Mouse (Mus musculus) heart, embryonic 10.5 days (tissue): ENCODE results near the gene Rnf166. TPM values are rescaled to one million over a fixed set of nuclear protein-coding genes. Genes with fewer than 3 reads are reported as not detected.

ENCODE experiments used
- DNase-seq: peaks from one replicate; pipeline ENCODE4 v3.0.0-alpha.2; 2017; ENCODE audit warnings: low spot score
- H3K27ac ChIP-seq: fragments of 300-500 bp; sonication (generic); 2 replicates; pipeline ENCODE4 v1.5.1; 2016; ENCODE audit warnings: mild to moderate bottlenecking
- H3K27me3 ChIP-seq: fragments of 300-500 bp; sonication (generic); 2 replicates; pipeline ENCODE4 v1.6.1; 2016; ENCODE audit warnings: mild to moderate bottlenecking; ENCODE audit not compliant: poor library complexity, insufficient read depth, severe bottlenecking
- H3K36me3 ChIP-seq: fragments of 300-500 bp; sonication (generic); 2 replicates; pipeline ENCODE4 v1.6.1; 2016; ENCODE audit warnings: mild to moderate bottlenecking, moderate library complexity
- H3K4me1 ChIP-seq: fragments of 300-500 bp; sonication (generic); 2 replicates; pipeline ENCODE4 v1.6.1; 2016; ENCODE audit warnings: mild to moderate bottlenecking
- H3K4me3 ChIP-seq: fragments of 300-500 bp; sonication (generic); 2 replicates; pipeline ENCODE4 v1.5.1; 2016; ENCODE audit warnings: mild to moderate bottlenecking, moderate library complexity
- H3K9me3 ChIP-seq: fragments of 300-500 bp; sonication (generic); 2 replicates; pipeline ENCODE4 v1.6.1; 2016; ENCODE audit warnings: mild to moderate bottlenecking, moderate library complexity
- WGBS: fragments of 180-500 bp; shearing (Covaris S2); methylation state at CpG from one replicate; pipeline ENCODE4 v1.1.7; 2016; 5-methylcytosine and 5-hydroxymethylcytosine counted together
- polyA plus RNA-seq: library from polyadenylated mRNA; unstranded; fragments of >200 nt; fragmentation: Nextera tagmentation; extraction: Ambion mirVana; gene quantifications from 2 replicates; pipeline ENCODE4 v1.2.1, GENCODE M21; 2016

The Rnf166 gene
- polyA plus RNA-seq, 1 experiment from 2014 or later: 37.1 TPM

DNA sequence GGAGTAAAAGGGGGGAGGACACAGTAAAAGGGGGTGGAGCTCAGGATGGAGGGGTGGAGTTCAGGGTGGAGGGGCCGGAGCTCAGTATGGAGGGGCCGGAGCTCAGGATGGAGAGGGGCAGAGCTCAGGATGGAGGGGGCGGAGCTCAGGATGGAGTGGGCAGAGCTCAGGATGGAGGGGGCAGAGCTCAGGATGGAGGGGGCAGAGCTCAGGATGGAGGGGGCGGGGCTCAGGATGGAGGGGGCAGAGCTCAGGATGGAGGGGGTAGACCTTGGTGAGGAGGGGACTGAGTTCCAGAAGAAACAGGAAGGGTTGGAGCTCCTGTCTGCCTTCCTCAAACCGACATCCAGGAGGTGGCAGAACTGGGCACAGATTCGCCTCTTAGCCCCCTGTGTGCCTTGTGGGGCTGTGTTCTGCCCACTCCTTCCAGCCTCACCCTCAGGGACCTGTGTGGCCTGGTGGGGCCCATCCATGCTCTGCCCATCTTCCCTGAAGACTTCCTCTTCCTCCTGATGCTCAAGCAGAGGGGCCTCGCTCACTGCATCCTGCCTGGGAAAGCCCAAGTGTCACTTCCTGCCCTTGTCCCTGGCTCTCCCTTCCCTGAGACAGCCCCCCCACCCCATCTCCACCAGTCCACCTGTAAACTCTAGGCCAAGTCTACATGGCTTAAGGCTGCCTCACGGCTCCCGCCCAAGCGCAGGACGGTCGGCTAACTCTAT is 21.3 kb upstream of the Rnf166 start:
- WGBS: 81% methylated on average over 12 of the region's 12 CpGs
- Histone ChIP-seq H3K9me3 (no peaks in the 10 kb centered on the region), H3K4me1 (peaks cover 13% of the 10 kb centered on the region; the same call in 1 of the 2 replicates), H3K27me3 (no peaks in the 10 kb centered on the region), H3K4me3 (no peak overlapping the region), H3K27ac (peak overlapping the region; percentile 50; the same call in 1 of the 2 replicates), H3K36me3 (peaks cover 98% of the 10 kb centered on the region)
- DNase-seq: no peak

- Histone ChIP-seq H3K36me3 (peaks cover 97% of the 10 kb centered on the region), H3K27me3 (no peaks in the 10 kb centered on the region), H3K4me3 (no peak overlapping the region), H3K4me1 (no peaks in the 10 kb centered on the region), H3K9me3 (no peaks in the 10 kb centered on the region), H3K27ac (no peak overlapping the region)
- 94% methylated on average over 9 of the region's 9 CpGs for WGBS
- no peak for DNase-seq
Observed at GRCm38 (mm10) chr8:122488387-122488786, 12.5 kb upstream of the Rnf166 start.

DNA sequence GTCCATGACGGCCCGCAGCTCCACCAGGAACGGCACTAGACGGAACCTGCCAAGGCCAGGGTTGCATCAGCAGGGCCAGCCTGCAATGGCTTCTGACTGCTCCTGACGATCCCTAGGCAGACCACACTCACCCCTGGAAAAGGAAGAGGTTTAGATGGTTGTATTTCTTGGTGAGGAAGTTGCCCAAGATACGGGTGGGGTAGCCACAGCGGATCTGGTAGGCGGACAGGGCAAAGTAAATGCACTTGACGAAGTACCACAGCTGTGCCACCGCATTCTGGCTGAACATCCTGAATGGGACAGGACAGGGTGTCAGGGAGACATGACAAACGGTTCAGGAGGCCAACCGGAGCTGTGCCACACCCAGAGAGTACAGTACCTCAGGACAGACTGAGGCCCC is 9.0 kb upstream of the Rnf166 start:
- DNase-seq: no peak
- peaks cover 100% of the 10 kb centered on the region for H3K36me3 ChIP-seq
- no peak overlapping the region for H3K27ac ChIP-seq
- 94% methylated on average over 12 of the region's 12 CpGs for WGBS
- H3K4me1 ChIP-seq: no peaks in the 10 kb centered on the region
- no peaks in the 10 kb centered on the region for H3K27me3 ChIP-seq
- no peak overlapping the region for H3K4me3 ChIP-seq
- no peaks in the 10 kb centered on the region for H3K9me3 ChIP-seq

DNA sequence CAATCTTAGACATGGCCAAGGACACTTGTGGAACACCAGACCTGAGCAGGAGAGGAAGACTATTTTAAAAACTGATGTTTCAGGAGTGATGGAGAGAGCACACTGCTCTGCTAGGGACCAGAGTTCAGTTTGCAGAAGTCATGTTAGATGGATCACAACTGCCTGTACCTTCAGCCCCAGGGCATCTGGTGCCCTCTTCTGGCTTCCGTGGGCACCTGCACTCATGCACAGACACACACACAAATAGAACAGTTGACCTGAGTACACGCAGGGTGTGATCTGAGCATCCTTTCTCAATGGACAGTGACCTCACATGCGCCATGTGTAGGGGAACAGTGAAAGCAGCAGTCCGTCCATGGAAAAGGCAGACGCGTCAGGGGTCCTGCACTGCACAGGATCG is 8.0 kb upstream of the Rnf166 start:
- H3K4me3 ChIP-seq: no peak overlapping the region
- no peaks in the 10 kb centered on the region for H3K4me1 ChIP-seq
- 93% methylated on average over 7 of the region's 7 CpGs for WGBS
- H3K27ac ChIP-seq: no peak overlapping the region
- no peak for DNase-seq
- no peaks in the 10 kb centered on the region for H3K9me3 ChIP-seq
- H3K27me3 ChIP-seq: no peaks in the 10 kb centered on the region
- peaks cover 100% of the 10 kb centered on the region for H3K36me3 ChIP-seq

GRCm38 (mm10) chr8:122482448-122482847 is 6.6 kb upstream of the Rnf166 start:
- WGBS: 91% methylated on average over 8 of the region's 8 CpGs
- Histone ChIP-seq H3K4me3 (no peak overlapping the region), H3K27ac (no peak overlapping the region), H3K27me3 (no peaks in the 10 kb centered on the region), H3K36me3 (peaks cover 100% of the 10 kb centered on the region), H3K4me1 (peaks cover 2% of the 10 kb centered on the region; the same call in 1 of the 2 replicates), H3K9me3 (no peaks in the 10 kb centered on the region)
- DNase-seq: no peak

GRCm38 (mm10) chr8:122474951-122475560 is 808 bp downstream of the Rnf166 start:
- H3K4me3 ChIP-seq: peak overlapping the region; percentile 98
- H3K9me3 ChIP-seq: no peaks in the 10 kb centered on the region
- peaks cover 28% of the 10 kb centered on the region for H3K4me1 ChIP-seq
- no peaks in the 10 kb centered on the region for H3K27me3 ChIP-seq
- WGBS: 7% methylated on average over 16 of the region's 16 CpGs
- no peak for DNase-seq
- H3K36me3 ChIP-seq: peaks cover 58% of the 10 kb centered on the region
- H3K27ac ChIP-seq: peak overlapping the region; percentile 92

GRCm38 (mm10) chr8:122473911-122474421 is 1.9 kb downstream of the Rnf166 start:
- Histone ChIP-seq H3K9me3 (no peaks in the 10 kb centered on the region), H3K27me3 (no peaks in the 10 kb centered on the region), H3K27ac (no peak overlapping the region), H3K4me1 (peaks cover 38% of the 10 kb centered on the region), H3K36me3 (peaks cover 53% of the 10 kb centered on the region), H3K4me3 (no peak overlapping the region)
- no peak for DNase-seq
- WGBS: 86% methylated on average over 8 of the region's 8 CpGs

DNA sequence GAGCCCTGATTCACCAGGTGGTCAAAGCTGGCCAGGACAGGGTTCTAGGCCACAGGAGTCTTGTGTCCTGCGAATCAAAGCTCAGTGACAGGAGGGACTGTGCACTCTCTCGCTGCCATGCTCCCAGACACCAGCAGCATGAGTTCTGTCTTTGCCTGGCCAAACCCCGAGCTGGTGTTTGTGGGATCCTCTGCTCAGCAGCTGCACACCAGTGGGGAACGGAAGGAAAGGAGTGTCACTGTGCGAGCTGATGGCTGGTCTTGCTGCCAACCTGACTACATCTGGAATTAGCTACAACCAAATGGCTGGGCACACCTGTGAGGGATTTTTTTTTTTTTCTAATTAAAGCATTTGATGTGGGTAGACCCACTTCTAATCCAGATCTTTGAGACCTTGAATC is 5.2 kb downstream of the Rnf166 start:
- H3K4me1 ChIP-seq: peaks cover 26% of the 10 kb centered on the region
- H3K27me3 ChIP-seq: no peaks in the 10 kb centered on the region
- H3K27ac ChIP-seq: no peak overlapping the region
- no peaks in the 10 kb centered on the region for H3K9me3 ChIP-seq
- no peak for DNase-seq
- peaks cover 67% of the 10 kb centered on the region for H3K36me3 ChIP-seq
- 85% methylated on average over 5 of the region's 5 CpGs for WGBS
- H3K4me3 ChIP-seq: no peak overlapping the region

GRCm38 (mm10) chr8:122469965-122470364 is 5.9 kb downstream of the Rnf166 start:
- Histone ChIP-seq H3K27ac (0 out of 2 replicates have a peak overlapping the region, but pooled peaks have one; percentile 23), H3K4me3 (no peak overlapping the region), H3K4me1 (peaks cover 29% of the 10 kb centered on the region), H3K9me3 (no peaks in the 10 kb centered on the region), H3K36me3 (peaks cover 74% of the 10 kb centered on the region), H3K27me3 (no peaks in the 10 kb centered on the region)
- no peak for DNase-seq
- 82% methylated on average over 10 of the region's 10 CpGs for WGBS

DNA sequence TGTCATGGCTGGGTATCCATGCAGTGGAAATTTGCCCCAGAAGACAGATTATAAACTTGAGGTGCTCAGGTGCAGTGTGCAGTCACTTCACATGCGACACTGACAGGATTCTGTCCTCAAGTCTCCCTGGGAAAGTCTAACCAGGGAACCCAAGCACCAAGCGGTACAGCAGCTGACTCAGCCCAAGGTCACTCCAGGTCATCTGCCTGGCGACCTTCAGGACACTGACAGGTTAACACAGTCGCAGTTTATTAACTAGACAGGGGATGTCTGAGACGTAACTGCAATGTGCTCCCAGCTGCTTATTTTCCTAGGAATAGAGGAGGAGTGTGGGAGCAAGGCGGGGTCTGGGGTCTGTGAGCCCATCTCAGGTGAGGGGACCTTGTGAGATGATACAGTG is 6.5 kb downstream of the Rnf166 start:
- Histone ChIP-seq H3K4me3 (no peak overlapping the region), H3K36me3 (peaks cover 74% of the 10 kb centered on the region), H3K9me3 (no peaks in the 10 kb centered on the region), H3K27me3 (no peaks in the 10 kb centered on the region), H3K4me1 (peaks cover 29% of the 10 kb centered on the region), H3K27ac (0 out of 2 replicates have a peak overlapping the region, but pooled peaks have one; percentile 23)
- WGBS: 74% methylated on average over 6 of the region's 6 CpGs
- DNase-seq: no peak

- Histone ChIP-seq H3K4me1 (peaks cover 39% of the 10 kb centered on the region), H3K4me3 (no peak overlapping the region), H3K36me3 (peaks cover 61% of the 10 kb centered on the region), H3K27me3 (no peaks in the 10 kb centered on the region), H3K9me3 (no peaks in the 10 kb centered on the region), H3K27ac (no peak overlapping the region)
- no peak for DNase-seq
- 88% methylated on average over 13 of the region's 13 CpGs for WGBS
Observed at GRCm38 (mm10) chr8:122467816-122468215, 8.0 kb downstream of the Rnf166 start.

DNA sequence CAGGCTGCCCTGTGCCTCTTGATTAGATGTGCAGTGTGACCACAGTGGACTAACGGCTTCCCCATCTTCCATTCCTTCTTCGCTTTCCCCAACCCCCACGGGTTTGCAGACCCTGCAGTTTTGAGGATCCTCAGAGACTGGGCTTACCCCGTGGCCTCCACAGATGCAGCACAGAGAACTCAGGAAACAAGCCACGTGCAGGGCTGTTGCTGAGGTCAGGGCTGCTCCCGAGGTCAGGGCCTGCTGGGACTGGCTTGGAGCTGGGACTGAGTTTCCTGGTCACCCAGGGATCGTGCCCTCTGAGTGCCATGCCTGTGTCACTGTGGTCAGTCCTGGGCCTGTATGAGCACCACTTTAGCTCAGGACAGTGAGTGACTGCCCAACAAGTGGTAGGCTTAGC is 10.9 kb downstream of the Rnf166 start:
- H3K27me3 ChIP-seq: peaks cover 28% of the 10 kb centered on the region
- WGBS: 64% methylated on average over 7 of the region's 7 CpGs
- no peak overlapping the region for H3K4me3 ChIP-seq
- H3K9me3 ChIP-seq: no peaks in the 10 kb centered on the region
- no peak overlapping the region; the same call in 1 of the 2 replicates for H3K27ac ChIP-seq
- DNase-seq: no peak
- H3K4me1 ChIP-seq: peaks cover 67% of the 10 kb centered on the region
- peaks cover 45% of the 10 kb centered on the region for H3K36me3 ChIP-seq
